Mouse (Mus musculus): ENCODE data around the gene Atp1a3.
A peak's percentile ranks its signal among the peaks of the same experiment; 100 is the strongest.

Atp1a3 gene

GRCm38 (mm10) chr7:24955226-24955625 is 50.5 kb downstream of the Atp1a3 start:
- no peak for DNase-seq

GRCm38 (mm10) chr7:24954450-24954849 is 51.3 kb downstream of the Atp1a3 start:
- no peak for DNase-seq

GRCm38 (mm10) chr7:24953966-24954365 is 51.8 kb downstream of the Atp1a3 start:
- no peak for DNase-seq

GRCm38 (mm10) chr7:24949958-24950623 is 55.7 kb downstream of the Atp1a3 start:
- peak; percentile 87 for DNase-seq

GRCm38 (mm10) chr7:24948774-24949173 is 57.0 kb downstream of the Atp1a3 start:
- DNase-seq: no peak

- no peak for DNase-seq
Observed at GRCm38 (mm10) chr7:24947316-24948048, 58.3 kb downstream of the Atp1a3 start.

GRCm38 (mm10) chr7:24944257-24944950 is 61.4 kb downstream of the Atp1a3 start, which contains the start of gene Gm4881:
TSS of gene Gm4881 (minus strand) at chr7:24944494.
- DNase-seq: no peak

GRCm38 (mm10) chr7:24943641-24944040 is 62.1 kb downstream of the Atp1a3 start:
- no peak for DNase-seq

- no peak for DNase-seq
Observed at GRCm38 (mm10) chr7:24931651-24932050, 74.1 kb downstream of the Atp1a3 start.

- DNase-seq: no peak
Observed at GRCm38 (mm10) chr7:24930475-24930874, 75.3 kb downstream of the Atp1a3 start.
